Mouse (Mus musculus) G1E (cell line): ENCODE measurements around the gene Dab2.

ENCODE experiments used
- CTCF ChIP-seq: IDR thresholded peaks from 2 replicates; pipeline ENCODE4 v1.5.1; 2012; ENCODE audit warnings: low read depth, low read length, inconsistent platforms, mixed read lengths
- GATA1 ChIP-seq: IDR thresholded peaks from 2 replicates; pipeline ENCODE4 v1.6.1; 2012; ENCODE audit warnings: borderline replicate concordance, low read length, inconsistent platforms, mixed read lengths
- POLR2AphosphoS5 ChIP-seq: IDR thresholded peaks from 2 replicates; pipeline ENCODE4 v1.6.1; 2012; ENCODE audit warnings: low read depth, low read length, inconsistent platforms; ENCODE audit not compliant: insufficient replicate concordance

DNA sequence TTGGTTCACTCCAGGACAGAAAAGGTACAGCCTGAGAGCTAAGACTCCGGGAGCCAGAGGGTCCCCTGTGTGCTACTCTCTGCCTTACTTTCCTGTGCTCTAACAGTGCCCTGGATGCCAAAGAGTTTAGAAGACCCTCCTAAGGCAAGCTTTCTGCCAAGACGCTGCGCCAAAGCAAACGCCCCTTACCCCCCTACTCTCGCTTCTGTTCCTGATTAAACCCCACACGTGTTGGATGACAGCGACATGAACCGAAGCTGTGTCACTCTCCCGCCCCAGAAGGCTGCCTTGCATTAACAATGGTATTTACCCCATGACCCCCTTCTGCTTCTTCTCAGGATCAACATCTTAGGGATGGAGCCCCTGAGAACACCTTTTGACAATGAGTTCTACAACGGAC lies 167.4 kb downstream of the Dab2 start:
- TF ChIP-seq CTCF (no peak), GATA1 (no peak), POLR2AphosphoS5 (no peak)
